Mouse (Mus musculus) c-Kit-negative CD71-positive TER-119-positive erythroid progenitor cells, embryonic 14.5 days (primary cell): ENCODE data around the gene Hrh1.

Experiments used
- DNase-seq: peaks from one replicate; pipeline ENCODE4 v3.0.0-alpha.2; 2013; ENCODE audit warnings: low read depth, low spot score

The Hrh1 gene

GRCm38 (mm10) chr6:114406634-114407033 lies 8.9 kb downstream of the Hrh1 start:
- DNase-seq: no peak

- DNase-seq: no peak
Measured at GRCm38 (mm10) chr6:114407049-114407448, 9.3 kb downstream of the Hrh1 start.

GRCm38 (mm10) chr6:114408278-114408677 lies 10.5 kb downstream of the Hrh1 start:
- no peak for DNase-seq

GRCm38 (mm10) chr6:114411913-114412312 lies 14.2 kb downstream of the Hrh1 start:
- no peak for DNase-seq

GRCm38 (mm10) chr6:114414510-114414909 lies 16.8 kb downstream of the Hrh1 start:
- DNase-seq: no peak

GRCm38 (mm10) chr6:114418037-114418436 lies 20.3 kb downstream of the Hrh1 start:
- no peak for DNase-seq

GRCm38 (mm10) chr6:114421061-114421460 lies 23.3 kb downstream of the Hrh1 start:
- DNase-seq: no peak

GRCm38 (mm10) chr6:114423051-114423676 lies 25.4 kb downstream of the Hrh1 start:
- no peak for DNase-seq

- no peak for DNase-seq
Measured at GRCm38 (mm10) chr6:114425343-114425742, 27.6 kb downstream of the Hrh1 start.

GRCm38 (mm10) chr6:114427641-114428040 lies 29.9 kb downstream of the Hrh1 start:
- no peak for DNase-seq

GRCm38 (mm10) chr6:114428831-114429230 lies 31.1 kb downstream of the Hrh1 start:
- DNase-seq: no peak

- DNase-seq: no peak
Measured at GRCm38 (mm10) chr6:114432591-114432990, 34.9 kb downstream of the Hrh1 start.

- DNase-seq: no peak
Measured at GRCm38 (mm10) chr6:114434524-114434923, 36.8 kb downstream of the Hrh1 start.

GRCm38 (mm10) chr6:114440302-114440701 lies 42.6 kb downstream of the Hrh1 start:
- DNase-seq: no peak

GRCm38 (mm10) chr6:114440788-114441453 lies 43.2 kb downstream of the Hrh1 start:
- DNase-seq: no peak

- no peak for DNase-seq
Measured at GRCm38 (mm10) chr6:114444247-114444844, 46.6 kb downstream of the Hrh1 start.

- no peak for DNase-seq
Measured at GRCm38 (mm10) chr6:114444976-114445375, 47.2 kb downstream of the Hrh1 start.

- DNase-seq: no peak
Measured at GRCm38 (mm10) chr6:114448888-114449287, 51.2 kb downstream of the Hrh1 start.

GRCm38 (mm10) chr6:114455267-114455666 lies 57.5 kb downstream of the Hrh1 start:
- DNase-seq: no peak

- no peak for DNase-seq
Measured at GRCm38 (mm10) chr6:114456255-114457042, 58.7 kb downstream of the Hrh1 start.

- DNase-seq: no peak
Measured at GRCm38 (mm10) chr6:114457299-114457698, 59.6 kb downstream of the Hrh1 start.

- no peak for DNase-seq
Measured at GRCm38 (mm10) chr6:114458191-114458590, 60.5 kb downstream of the Hrh1 start.
